Mouse (Mus musculus): ENCODE measurements around the gene Obp1a. TPM values are rescaled to one million over a fixed set of nuclear protein-coding genes. Genes with fewer than 3 reads are reported as not detected.

The Obp1a gene
- total RNA-seq (2021) = not detected

DNA sequence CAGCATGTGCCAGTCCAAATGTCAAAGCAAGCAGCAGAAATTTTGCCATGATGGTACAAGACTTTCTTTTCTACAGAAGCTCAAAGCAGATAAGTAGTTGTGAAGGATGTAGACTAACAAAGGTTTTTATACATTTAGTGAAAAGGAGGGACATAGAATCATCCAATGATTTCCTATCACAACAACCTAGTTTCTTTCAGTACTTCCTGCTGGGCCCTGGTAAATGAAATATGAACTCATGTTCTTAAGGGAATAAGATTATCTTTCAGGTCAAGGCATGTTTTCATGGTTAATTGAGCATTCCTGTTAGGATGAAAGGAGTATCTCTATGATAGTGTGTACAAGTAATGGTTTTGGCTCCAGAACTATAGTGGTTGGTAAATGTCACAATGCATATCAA lies at the start of gene Obp1a:
Gene Obp1a (minus strand): TSS at position 101 of the 400 bp plus-strand sequence.
- intact Hi-C loops (cut with DNase I) = no loop called here
- DNase-seq (ENCODE audit: low spot score in 2 of 2) = no peak

DNA sequence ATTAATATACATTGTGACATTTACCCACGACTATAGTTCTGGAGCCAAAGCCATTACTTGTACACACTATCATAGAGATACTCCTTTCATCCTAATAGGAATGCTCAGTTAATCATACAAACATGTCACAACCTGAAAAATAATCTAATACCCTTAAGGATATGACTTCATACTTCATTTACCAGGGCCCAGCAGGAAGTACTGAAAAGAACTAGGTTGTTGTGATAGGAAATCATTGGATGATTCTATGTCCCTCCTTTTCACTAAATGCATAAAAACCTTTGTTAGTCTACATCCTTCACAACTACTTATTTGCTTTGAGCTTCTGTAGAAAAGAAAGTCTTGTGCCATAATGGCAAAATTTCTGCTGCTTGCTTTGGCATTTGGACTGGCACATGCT lies 34.0 kb upstream of the Obp1a start, which contains the start of gene Gm5938:
Gene Gm5938 (plus strand): TSS at position 301 of the 400 bp plus-strand sequence.
- DNase-seq (ENCODE audit: low spot score in 2 of 2) = no peak
- intact Hi-C loops (cut with DNase I) = no loop called here

Other genes starting within 250 kb of the Obp1a start
- not detected for gene Pbsn, start 237.8 kb downstream of the Obp1a start, total RNA-seq (2021)
- gene Gm14744, start 226.6 kb downstream of the Obp1a start, total RNA-seq (2021) = not detected
- gene 5430402E10Rik, start 166.3 kb downstream of the Obp1a start, total RNA-seq (2021) = not detected
- not detected for gene Gm5938, start 34.1 kb upstream of the Obp1a start, total RNA-seq (2021)
- not detected for gene Obp1b, start 95.4 kb upstream of the Obp1a start, total RNA-seq (2021)
- not detected for gene Gm14743, start 154.5 kb upstream of the Obp1a start, total RNA-seq (2021)

Measured in left cerebral cortex, postnatal 36 days (tissue).